Mouse (Mus musculus) thymus, adult 2 months (tissue): Measurements from ENCODE around the gene Elf5.

Source experiments
- CTCF ChIP-seq: fragments of 200-500 bp; IDR thresholded peaks from 2 replicates; pipeline ENCODE4 v1.5.1; 2012; ENCODE audit warnings: mild to moderate bottlenecking, control low read depth, low read length, moderate library complexity, borderline replicate concordance; ENCODE audit not compliant: control insufficient read depth, poor library complexity, insufficient read depth; ENCODE audit errors: extremely low read depth
- POLR2A ChIP-seq: fragments of 200-500 bp; IDR thresholded peaks from 2 replicates; pipeline ENCODE4 v1.6.1; 2012; ENCODE audit warnings: mild to moderate bottlenecking, low read length, control low read depth, moderate library complexity; ENCODE audit not compliant: control insufficient read depth, poor library complexity, insufficient read depth; ENCODE audit errors: extremely low read depth

DNA sequence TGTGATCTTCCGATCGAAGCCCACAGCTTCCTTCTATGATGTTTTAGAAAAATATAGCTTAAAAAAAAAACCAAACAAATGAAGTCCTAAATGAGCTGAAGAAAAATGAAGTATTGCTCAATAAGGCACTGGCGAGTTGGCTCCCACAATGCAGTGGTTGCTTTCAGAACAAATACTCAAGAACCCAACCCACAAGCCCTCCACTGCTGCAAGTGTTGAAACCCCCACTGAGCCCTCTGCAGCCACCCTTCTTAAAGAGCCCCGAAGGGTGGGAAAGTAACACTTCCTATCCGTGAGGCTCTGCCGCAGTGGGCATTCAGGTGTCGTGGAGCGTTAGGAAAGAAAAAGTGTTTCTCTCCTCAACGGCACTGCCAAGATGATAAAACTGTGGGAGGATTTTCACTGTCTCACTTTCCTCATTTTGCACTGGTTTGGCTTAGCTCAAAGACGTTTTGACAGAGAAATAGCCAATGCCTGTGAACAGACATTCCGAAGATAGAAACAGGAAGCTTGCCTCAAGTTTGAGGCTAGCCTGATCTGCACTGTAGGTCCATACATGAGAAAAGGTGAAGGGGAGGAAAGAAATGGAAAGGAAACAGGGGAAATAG is 14.1 kb downstream of the Elf5 start:
- TF ChIP-seq CTCF (no peak), POLR2A (no peak)
